Mouse (Mus musculus) testis, adult 10 weeks (tissue): Measurements from ENCODE around the gene Efna5. TPM values are rescaled to one million over a fixed set of nuclear protein-coding genes. Genes with fewer than 3 reads are reported as not detected.

Experiments
- polyA plus RNA-seq: library from polyadenylated mRNA; stranded (reverse); fragments of 350-450 nt; fragmentation: Illumina TruSeq; extraction: RNeasy Lipid Tissue Mini Kit (QIAGEN cat#74804); gene quantifications from one replicate; pipeline ENCODE4 v1.2.3, GENCODE M21; 2014; ENCODE audit warnings: low read depth, low replicate concordance

Gene Efna5
- polyA plus RNA-seq: 0.56 TPM

DNA sequence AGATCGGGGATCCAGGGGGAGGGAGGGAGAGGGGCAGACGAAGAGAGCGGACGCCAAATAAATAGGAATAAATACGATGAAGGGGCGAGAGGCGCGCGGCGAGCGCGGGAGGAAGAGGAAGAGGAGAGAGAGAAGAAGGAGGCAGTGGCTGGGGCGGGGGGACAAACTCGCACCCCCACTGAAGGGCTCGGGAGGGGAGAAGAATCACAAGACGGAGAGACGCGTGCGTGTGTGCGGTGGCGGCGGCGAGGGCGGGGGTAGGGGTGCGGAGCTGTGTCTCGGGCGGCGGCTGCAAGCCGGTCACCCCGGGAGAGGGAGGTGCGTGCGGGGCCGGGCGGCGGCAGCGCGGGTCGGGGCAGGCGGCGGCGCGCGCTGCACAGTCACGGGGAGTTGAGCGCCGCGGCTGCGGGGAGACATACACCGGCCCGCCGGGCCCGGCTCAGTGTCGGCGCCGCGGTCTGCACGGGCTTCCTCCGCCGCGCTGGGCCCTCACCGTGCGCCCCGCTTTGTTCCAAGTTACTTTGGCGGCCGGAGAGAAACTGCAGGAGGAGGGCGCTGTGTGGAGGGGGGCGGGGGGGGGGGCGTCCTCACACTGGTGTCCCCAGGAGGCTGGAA, at the start of gene Efna5:
TSS of gene Efna5 (minus strand) at position 142 of the 615 bp plus-strand sequence.

